ENCODE assay signal across 30 mouse cellular contexts in the genomic region with DNA sequence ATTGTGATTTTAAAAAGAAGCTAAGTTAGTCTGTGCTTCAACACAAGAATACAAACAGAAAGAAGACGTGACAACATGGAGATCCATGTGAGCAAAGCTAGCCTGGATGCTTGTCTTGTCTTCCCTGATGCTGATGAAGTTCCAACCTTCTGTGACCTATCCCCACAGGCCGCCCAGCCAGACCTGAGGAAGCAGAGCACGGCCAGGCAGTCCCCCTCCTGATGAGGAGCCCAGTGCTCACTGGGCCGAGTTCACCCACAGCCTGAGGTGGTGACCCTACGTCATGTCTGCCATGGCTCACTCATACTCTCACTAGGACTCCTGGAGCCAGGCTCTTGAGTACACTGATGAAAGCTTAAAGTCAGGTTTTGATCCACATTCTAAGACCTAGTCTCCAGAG. TPM values are rescaled to one million over a fixed set of nuclear protein-coding genes. Genes with fewer than 3 reads are reported as not detected.
"Had no signal": no experiment of that assay in that cellular context is flagged by ENCODE, and none has a peak within 500 bp of the region (broad histone marks: within the 10 kb centered on the region; RNA-seq: fewer than 3 reads in every experiment).

No protein-coding gene starts in this region.

- DNase-seq: cerebellum, adult 2 months; cerebellum, adult 8-10 months; cerebellum, adult 9-10 months; cerebellum, adult 9-11 months; cerebellum, postnatal 10 days; cerebellum, postnatal 14 days; cerebellum, postnatal 25 days; cerebellum, postnatal 36 days; embryo, embryonic 11 days; forebrain, postnatal 0 days; gastrocnemius, adult 2 months; gastrocnemius, postnatal 10 days; gastrocnemius, postnatal 14 days; gastrocnemius, postnatal 25 days; gastrocnemius, postnatal 36 days; heart, adult 18-20 months; heart, adult 2 months had no signal

- ATAC-seq: forebrain, embryonic 13.5 days; forebrain, embryonic 14.5 days; forebrain, embryonic 15.5 days; forebrain, embryonic 16.5 days; forebrain, postnatal 0 days had no signal

- H3K27ac ChIP-seq: embryonic facial prominence, embryonic 10.5 days; embryonic facial prominence, embryonic 12.5 days; embryonic facial prominence, embryonic 13.5 days; embryonic facial prominence, embryonic 15.5 days; forebrain, embryonic 10.5 days; forebrain, embryonic 12.5 days; forebrain, embryonic 13.5 days; forebrain, embryonic 15.5 days; gastrocnemius, adult 2 months; heart, adult 2 months had no signal

- H3K9ac ChIP-seq: embryonic facial prominence, embryonic 12.5 days; embryonic facial prominence, embryonic 13.5 days; embryonic facial prominence, embryonic 15.5 days; forebrain, embryonic 12.5 days; forebrain, embryonic 13.5 days; forebrain, embryonic 15.5 days; forebrain, postnatal 0 days had no signal

- H3K27me3 ChIP-seq: embryonic facial prominence, embryonic 12.5 days; embryonic facial prominence, embryonic 13.5 days; embryonic facial prominence, embryonic 15.5 days; forebrain, embryonic 13.5 days; forebrain, embryonic 15.5 days had no signal

- H3K4me3 ChIP-seq: embryonic facial prominence, embryonic 10.5 days; embryonic facial prominence, embryonic 12.5 days; embryonic facial prominence, embryonic 13.5 days; embryonic facial prominence, embryonic 15.5 days; erythroblast, embryonic 14.5 days; forebrain, embryonic 10.5 days; forebrain, embryonic 12.5 days; forebrain, embryonic 13.5 days; forebrain, embryonic 15.5 days; gastrocnemius, adult 2 months; heart, adult 2 months had no signal

- H3K4me2 ChIP-seq: embryonic facial prominence, embryonic 12.5 days; embryonic facial prominence, embryonic 13.5 days; embryonic facial prominence, embryonic 15.5 days; forebrain, embryonic 12.5 days; forebrain, embryonic 13.5 days; forebrain, embryonic 15.5 days had no signal

- H3K4me1 ChIP-seq: embryonic facial prominence, embryonic 10.5 days; embryonic facial prominence, embryonic 12.5 days; embryonic facial prominence, embryonic 13.5 days; embryonic facial prominence, embryonic 15.5 days had no signal

- H3K9me3 ChIP-seq: embryonic facial prominence, embryonic 10.5 days; embryonic facial prominence, embryonic 12.5 days; embryonic facial prominence, embryonic 13.5 days; embryonic facial prominence, embryonic 15.5 days; forebrain, embryonic 10.5 days; forebrain, embryonic 12.5 days; forebrain, embryonic 13.5 days; forebrain, embryonic 15.5 days had no signal

RNA-seq across cellular contexts. Expression of a gene that starts 37.9 kb away (rescaled TPM):
- total RNA-seq: common myeloid progenitor, adult 5-6 weeks; granulocyte monocyte progenitor cell, adult 5-6 weeks had no signal
- polyA plus RNA-seq: erythroblast, embryonic 14.5 days had no signal
